Mouse (Mus musculus) ZHBTc4 (cell line): ENCODE measurements around the gene Nedd9.
"Not testable (repeated sequence)": the region's sequence is repeated elsewhere in the genome, so short reads cannot be mapped to it uniquely, and the experiment has no call there.

ENCODE experiments used
- DNase-seq: peaks from one replicate; pipeline ENCODE4 v3.0.0-alpha.2; 2011; ENCODE audit warnings: low read depth, low spot score

Gene Nedd9

GRCm38 (mm10) chr13:41298996-41299395 is 188.2 kb downstream of the Nedd9 start:
- DNase-seq = no peak

- no peak for DNase-seq
These were observed 188.6 kb downstream of the Nedd9 start for GRCm38 (mm10) chr13:41298533-41298932.

- no peak for DNase-seq
These were observed 190.8 kb downstream of the Nedd9 start for GRCm38 (mm10) chr13:41296396-41296795.

- DNase-seq = no peak
These were observed 191.3 kb downstream of the Nedd9 start for GRCm38 (mm10) chr13:41295886-41296285.

GRCm38 (mm10) chr13:41293595-41293994 is 193.6 kb downstream of the Nedd9 start:
- DNase-seq = no peak

- no peak for DNase-seq
These were observed 195.6 kb downstream of the Nedd9 start for GRCm38 (mm10) chr13:41291466-41291974.

- no peak for DNase-seq
These were observed 200.9 kb downstream of the Nedd9 start for GRCm38 (mm10) chr13:41286285-41286684.

GRCm38 (mm10) chr13:41285448-41285847 is 201.7 kb downstream of the Nedd9 start:
- DNase-seq = no peak

GRCm38 (mm10) chr13:41283256-41283655 is 203.9 kb downstream of the Nedd9 start:
- peak; percentile 83 for DNase-seq

GRCm38 (mm10) chr13:41280696-41281095 is 206.5 kb downstream of the Nedd9 start:
- peak; percentile 39 for DNase-seq

GRCm38 (mm10) chr13:41273927-41274650 is 213.1 kb downstream of the Nedd9 start, which contains the start of gene Gm17364:
TSS of gene Gm17364 (minus strand) at chr13:41273977.
- no peak for DNase-seq

- peak; percentile 34 for DNase-seq
These were observed 219.2 kb downstream of the Nedd9 start for GRCm38 (mm10) chr13:41267827-41268408.

- no peak for DNase-seq
These were observed 223.7 kb downstream of the Nedd9 start for GRCm38 (mm10) chr13:41263304-41264006.

- DNase-seq = not testable (repeated sequence)
These were observed 225.5 kb downstream of the Nedd9 start for GRCm38 (mm10) chr13:41261617-41262016.
